Mouse (Mus musculus) heart, embryonic 15.5 days (tissue): ENCODE measurements around the gene Dcaf6. TPM values are rescaled to one million over a fixed set of nuclear protein-coding genes. Genes with fewer than 3 reads are reported as not detected.
A peak's percentile ranks its signal among the peaks of the same experiment; 100 is the strongest.

Experiments used
- ATAC-seq: fragments of 200-750 bp; cut with Nextera tagmentation; replicated peaks from 2 replicates; pipeline ENCODE4 v1.8.0; 2017; ENCODE audit warnings: low read depth, moderate TSS enrichment; ENCODE audit not compliant: insufficient number of reproducible peaks, insufficient read depth, low FRiP score
- H3K27ac ChIP-seq: fragments of 300-500 bp; sonication (generic); 2 replicates; pipeline ENCODE4 v1.5.1; 2015; ENCODE audit warnings: mild to moderate bottlenecking, inconsistent platforms
- H3K27me3 ChIP-seq: fragments of 300-500 bp; sonication (generic); 2 replicates; pipeline ENCODE4 v1.6.1; 2015; ENCODE audit warnings: inconsistent platforms
- H3K36me3 ChIP-seq: fragments of 300-500 bp; sonication (generic); 2 replicates; pipeline ENCODE4 v1.6.1; 2015; ENCODE audit warnings: mild to moderate bottlenecking, inconsistent platforms
- H3K4me1 ChIP-seq: fragments of 300-500 bp; sonication (generic); replicated peaks from 2 replicates; pipeline ENCODE4 v1.6.1; 2015; ENCODE audit warnings: inconsistent platforms
- H3K4me2 ChIP-seq: fragments of 300-500 bp; sonication (generic); 2 replicates; pipeline ENCODE4 v1.6.1; 2015; ENCODE audit warnings: inconsistent platforms, mild to moderate bottlenecking, moderate library complexity
- H3K4me3 ChIP-seq: fragments of 300-500 bp; sonication (generic); 2 replicates; pipeline ENCODE4 v1.5.1; 2015; ENCODE audit warnings: mild to moderate bottlenecking, inconsistent platforms
- H3K9ac ChIP-seq: fragments of 300-500 bp; sonication (generic); 2 replicates; pipeline ENCODE4 v1.6.1; 2015; ENCODE audit warnings: mild to moderate bottlenecking, inconsistent platforms
- H3K9me3 ChIP-seq: fragments of 300-500 bp; sonication (generic); replicated peaks from 2 replicates; pipeline ENCODE4 v1.6.1; 2016; ENCODE audit warnings: inconsistent platforms
- WGBS: fragments of 180-500 bp; shearing (Covaris S2); methylation state at CpG from one replicate; pipeline ENCODE4 v1.1.7; 2015; ENCODE audit warnings: mixed read lengths; 5-methylcytosine and 5-hydroxymethylcytosine counted together
- polyA plus RNA-seq: library from polyadenylated mRNA; unstranded; fragments of >200 nt; fragmentation: Nextera tagmentation; extraction: Ambion mirVana; gene quantifications from 2 replicates; pipeline ENCODE4 v1.2.1, GENCODE M21; 2015

Dcaf6 gene
- polyA plus RNA-seq, result 19.3 and 20.1 TPM in 2 replicates

DNA sequence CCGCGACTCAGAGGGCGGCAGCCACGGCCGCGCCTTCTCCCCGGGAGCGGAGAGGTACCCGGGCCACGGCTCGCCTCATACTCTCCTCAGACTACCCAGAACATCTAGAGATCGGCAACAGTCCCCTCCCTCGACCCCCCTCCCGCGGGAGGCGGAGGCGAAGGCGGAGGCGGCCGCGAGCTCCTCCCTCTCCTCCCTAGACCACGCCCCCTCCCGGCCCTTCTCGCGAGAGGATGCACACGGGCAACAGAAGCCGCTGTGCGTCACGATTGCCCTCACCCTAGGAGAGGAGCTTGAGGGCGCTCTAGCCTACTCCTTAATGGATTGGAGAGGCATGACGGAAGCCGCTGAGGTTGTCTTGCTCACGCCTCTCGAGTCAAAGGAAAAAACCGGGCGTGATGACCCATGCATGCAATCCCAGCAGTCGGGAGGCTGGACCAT is at the start of gene Dcaf6, which contains the start of gene Mpc2:
Dcaf6 (minus strand) TSS at position 116 of the 441 bp plus-strand sequence.
Mpc2 (plus strand) TSS at position 278 of the 441 bp plus-strand sequence.
- ATAC-seq, result peak; percentile 89
- H3K27me3 ChIP-seq, result no peaks in the 10 kb centered on the region
- under 1% methylated on average over 23 of the region's 37 CpGs for WGBS

DNA sequence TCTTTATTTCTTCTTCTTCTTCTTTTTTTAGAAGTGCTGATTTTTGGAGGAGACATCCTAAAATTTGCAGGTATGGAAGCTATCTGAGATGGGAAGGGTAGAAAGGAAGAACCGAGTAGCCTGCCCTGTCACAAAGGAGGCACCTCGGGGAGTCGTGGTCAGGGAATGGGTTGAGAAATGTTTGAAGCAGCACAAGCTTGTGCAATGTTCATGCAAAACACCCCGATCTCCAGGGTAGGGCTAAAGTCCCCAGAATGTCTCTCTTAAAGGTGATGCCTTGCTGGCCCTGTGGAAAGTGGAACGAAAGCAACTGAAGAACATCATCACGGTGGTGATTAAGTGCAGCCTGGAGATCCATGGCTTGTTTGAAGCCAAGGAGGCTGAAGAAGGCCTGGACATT is 46.0 kb upstream of the Dcaf6 start:
- Histone ChIP-seq H3K4me2 (no peak overlapping the region), H3K36me3 (no peaks in the 10 kb centered on the region), H3K4me1 (peaks cover 6% of the 10 kb centered on the region; the same call in 1 of the 2 replicates), H3K27me3 (no peaks in the 10 kb centered on the region), H3K4me3 (no peak overlapping the region), H3K9me3 (no peaks in the 10 kb centered on the region), H3K9ac (no peak overlapping the region), H3K27ac (no peak overlapping the region)
- WGBS, result 78% methylated on average over 6 of the region's 6 CpGs
- no peak for ATAC-seq

More for the DNA sequence above, at the start of gene Dcaf6, which contains the start of gene Mpc2:
- peak within 1 kb of the TSS; percentile 91 for H3K9ac ChIP-seq
- H3K4me2 ChIP-seq, result peak within 1 kb of the TSS; percentile 82
- H3K9me3 ChIP-seq, result no peaks in the 10 kb centered on the region
- peak within 1 kb of the TSS; percentile 96 for H3K4me3 ChIP-seq
- H3K4me1 ChIP-seq, result peaks cover 11% of the 10 kb centered on the region
- H3K27ac ChIP-seq, result peak within 1 kb of the TSS; percentile 95
- no peaks in the 10 kb centered on the region for H3K36me3 ChIP-seq

DNA sequence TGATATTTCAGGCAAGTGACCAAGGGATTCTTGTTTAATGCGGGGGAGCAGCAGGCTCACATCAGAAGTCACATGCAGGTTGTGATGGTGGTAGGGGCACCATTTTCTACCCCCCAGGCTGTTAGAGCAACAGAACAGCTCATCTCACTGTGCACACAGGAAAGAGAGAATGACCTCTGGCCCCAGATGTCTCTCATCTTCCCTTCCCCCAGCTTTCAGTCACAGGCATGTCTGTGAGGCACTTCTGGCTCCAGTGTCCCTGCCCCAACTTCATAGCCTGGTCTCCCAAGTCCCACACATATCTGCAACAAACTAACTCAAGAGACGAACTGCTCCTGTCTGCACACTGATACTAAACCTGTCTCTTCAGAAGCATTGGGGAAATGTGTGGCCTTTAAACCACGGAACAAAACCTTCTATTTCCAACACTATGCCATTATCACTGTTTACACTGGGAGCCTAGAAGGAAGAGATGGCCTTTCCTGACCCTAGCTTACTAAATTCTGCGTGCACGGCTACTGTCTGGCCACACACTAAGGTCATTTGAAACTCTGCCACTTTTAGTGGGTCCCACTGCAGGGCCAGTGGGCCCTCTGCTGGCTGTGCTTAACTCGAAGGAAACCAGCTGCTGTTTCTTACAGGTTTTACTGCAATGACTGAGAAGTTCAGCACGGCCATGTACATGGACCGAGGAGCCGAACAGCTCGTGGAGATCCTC is 43.2 kb upstream of the Dcaf6 start:
- H3K4me3 ChIP-seq, result no peak overlapping the region
- no peaks in the 10 kb centered on the region for H3K9me3 ChIP-seq
- ATAC-seq, result no peak
- H3K27ac ChIP-seq, result no peak overlapping the region
- no peak overlapping the region for H3K9ac ChIP-seq
- H3K27me3 ChIP-seq, result no peaks in the 10 kb centered on the region
- peaks cover 6% of the 10 kb centered on the region; the same call in 1 of the 2 replicates for H3K4me1 ChIP-seq
- WGBS, result 34% methylated on average over 10 of the region's 10 CpGs
- H3K36me3 ChIP-seq, result no peaks in the 10 kb centered on the region
- H3K4me2 ChIP-seq, result no peak overlapping the region

DNA sequence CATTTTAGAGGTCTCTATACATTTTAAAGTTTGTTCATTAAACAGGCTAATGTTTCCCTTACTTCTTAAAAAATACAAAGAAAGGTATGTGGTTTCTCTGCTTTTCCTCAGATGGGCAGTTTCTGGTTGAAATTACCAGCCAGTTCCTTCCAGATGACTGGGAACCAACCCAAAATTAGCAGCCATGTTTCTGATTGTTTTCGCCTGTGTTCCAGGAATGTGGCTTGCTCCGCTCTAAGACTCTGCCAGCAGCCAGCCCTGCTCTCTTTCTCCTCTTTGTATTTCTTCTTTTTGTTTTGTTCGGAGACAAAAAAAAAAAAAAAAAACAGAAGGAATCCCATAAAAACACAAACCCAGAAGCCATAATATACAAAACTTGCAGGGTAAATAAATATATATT is 38.6 kb upstream of the Dcaf6 start:
- no peaks in the 10 kb centered on the region for H3K27me3 ChIP-seq
- ATAC-seq, result no peak
- 45% methylated on average over 3 of the region's 3 CpGs for WGBS

DNA sequence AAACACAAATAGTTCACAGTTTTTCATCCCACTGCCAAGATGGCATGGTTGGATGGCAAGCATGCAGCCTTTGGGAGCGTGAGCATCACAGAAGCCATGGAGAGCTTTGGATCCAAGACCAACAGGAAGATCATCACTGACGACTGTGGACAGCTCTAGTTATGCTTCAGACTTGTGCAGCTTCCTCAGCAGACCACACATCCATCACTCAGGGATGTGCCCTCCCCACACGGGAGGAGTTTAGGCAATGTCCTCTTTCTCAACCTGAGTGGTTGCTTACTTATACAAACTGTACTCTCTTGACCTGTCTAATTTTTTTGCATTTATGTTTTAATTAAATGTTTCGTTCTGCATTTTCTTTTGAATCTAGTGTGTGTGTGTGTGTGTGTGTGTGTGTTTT is 28.9 kb upstream of the Dcaf6 start:
- ATAC-seq, result no peak
- H3K9me3 ChIP-seq, result no peaks in the 10 kb centered on the region
- 83% methylated on average over 4 of the region's 4 CpGs for WGBS
- H3K27me3 ChIP-seq, result no peaks in the 10 kb centered on the region
- H3K27ac ChIP-seq, result no peak overlapping the region
- no peak overlapping the region for H3K4me2 ChIP-seq
- H3K36me3 ChIP-seq, result no peaks in the 10 kb centered on the region
- H3K4me1 ChIP-seq, result no peaks in the 10 kb centered on the region
- H3K4me3 ChIP-seq, result no peak overlapping the region
- H3K9ac ChIP-seq, result no peak overlapping the region

More for the DNA sequence above, 38.6 kb upstream of the Dcaf6 start:
- peaks cover 6% of the 10 kb centered on the region; the same call in 1 of the 2 replicates for H3K4me1 ChIP-seq
- H3K4me2 ChIP-seq, result no peak overlapping the region
- no peaks in the 10 kb centered on the region for H3K36me3 ChIP-seq
- no peak overlapping the region for H3K9ac ChIP-seq
- H3K4me3 ChIP-seq, result no peak overlapping the region
- no peak overlapping the region for H3K27ac ChIP-seq
- H3K9me3 ChIP-seq, result no peaks in the 10 kb centered on the region

DNA sequence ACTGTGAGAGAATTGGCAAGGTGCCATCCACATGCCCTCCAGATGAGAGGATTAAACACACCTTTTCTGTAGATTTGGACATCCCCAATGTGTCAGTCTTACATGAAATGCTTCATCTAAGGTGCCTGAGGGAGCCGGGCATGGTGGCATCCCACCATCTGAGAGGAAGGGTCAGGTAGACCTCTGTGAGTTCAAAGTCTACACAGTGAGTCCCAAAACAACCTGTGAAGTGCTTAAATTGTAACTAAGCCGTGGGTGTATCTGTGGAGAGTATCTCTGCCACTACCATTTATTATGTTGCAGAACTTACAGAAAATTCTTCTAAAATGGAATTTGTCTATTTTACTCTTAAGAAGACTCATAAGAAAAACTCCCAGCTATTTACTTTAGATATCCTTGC is 25.8 kb upstream of the Dcaf6 start:
- Histone ChIP-seq H3K4me2 (no peak overlapping the region), H3K27ac (no peak overlapping the region), H3K4me1 (no peaks in the 10 kb centered on the region), H3K36me3 (peaks cover 14% of the 10 kb centered on the region), H3K9me3 (no peaks in the 10 kb centered on the region), H3K9ac (no peak overlapping the region), H3K27me3 (no peaks in the 10 kb centered on the region), H3K4me3 (no peak overlapping the region)
- 76% methylated on average over 2 of the region's 2 CpGs for WGBS
- ATAC-seq, result no peak

DNA sequence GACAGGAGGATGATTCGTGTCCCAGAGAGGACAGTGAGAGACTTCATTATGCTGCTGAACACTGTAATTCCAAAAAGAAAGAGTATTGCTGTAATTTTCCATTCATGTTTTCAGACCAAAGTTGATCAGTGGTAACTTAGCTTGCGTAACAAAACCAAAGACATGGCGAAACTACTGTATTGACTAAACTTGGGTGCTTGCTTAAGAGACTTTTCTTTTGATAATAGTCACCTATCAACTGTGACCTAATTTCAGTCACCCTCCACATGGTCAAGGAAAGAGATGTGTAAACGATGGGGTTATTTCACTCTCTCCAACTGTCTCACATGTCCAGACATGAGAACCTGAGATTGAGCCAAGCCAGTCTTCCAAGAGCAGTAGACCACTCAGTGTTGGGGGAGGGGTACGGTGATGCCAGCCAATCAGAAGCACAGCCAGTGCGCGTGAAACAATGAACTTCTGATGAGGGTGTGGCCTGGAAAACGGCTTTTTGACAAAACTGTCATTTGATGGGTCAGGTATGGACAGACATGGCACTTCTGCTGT is 24.5 kb upstream of the Dcaf6 start, which contains the start of gene Adcy10:
Adcy10 (plus strand) TSS at position 496 of the 546 bp plus-strand sequence.
- Histone ChIP-seq H3K4me1 (no peaks in the 10 kb centered on the region), H3K36me3 (peaks cover 27% of the 10 kb centered on the region), H3K9ac (no peak within 1 kb of the TSS), H3K27ac (no peak within 1 kb of the TSS), H3K27me3 (no peaks in the 10 kb centered on the region), H3K4me2 (no peak within 1 kb of the TSS), H3K4me3 (no peak within 1 kb of the TSS), H3K9me3 (no peaks in the 10 kb centered on the region)
- ATAC-seq, result no peak
- 86% methylated on average over 8 of the region's 8 CpGs for WGBS

DNA sequence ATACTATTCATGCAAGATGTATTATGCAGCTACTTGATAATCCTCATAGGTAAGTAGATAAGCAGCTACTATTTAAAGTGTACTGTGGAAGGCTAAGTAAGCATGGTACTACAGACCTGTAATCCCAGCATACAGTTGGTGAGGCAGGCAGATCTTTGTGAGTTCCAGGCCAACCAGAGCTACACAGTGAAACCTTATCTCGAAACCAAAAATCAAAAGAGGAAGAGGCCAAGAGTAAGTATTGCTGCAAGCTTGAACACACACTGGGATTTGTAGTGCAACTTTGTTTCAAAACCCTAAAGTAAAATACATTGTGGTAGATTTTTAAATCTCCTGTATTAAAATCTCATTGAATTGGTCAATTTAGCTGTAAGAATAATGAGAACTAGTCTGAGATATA is 11.2 kb upstream of the Dcaf6 start:
- no peaks in the 10 kb centered on the region for H3K36me3 ChIP-seq
- no peak for ATAC-seq
- H3K27ac ChIP-seq, result no peak overlapping the region
- peaks cover 5% of the 10 kb centered on the region; the same call in 1 of the 2 replicates for H3K4me1 ChIP-seq
- no peak overlapping the region for H3K4me3 ChIP-seq
- H3K4me2 ChIP-seq, result no peak overlapping the region
- 61% methylated on average over 1 of the region's 1 CpGs for WGBS
- H3K9me3 ChIP-seq, result no peaks in the 10 kb centered on the region
- no peaks in the 10 kb centered on the region for H3K27me3 ChIP-seq
- no peak overlapping the region for H3K9ac ChIP-seq

DNA sequence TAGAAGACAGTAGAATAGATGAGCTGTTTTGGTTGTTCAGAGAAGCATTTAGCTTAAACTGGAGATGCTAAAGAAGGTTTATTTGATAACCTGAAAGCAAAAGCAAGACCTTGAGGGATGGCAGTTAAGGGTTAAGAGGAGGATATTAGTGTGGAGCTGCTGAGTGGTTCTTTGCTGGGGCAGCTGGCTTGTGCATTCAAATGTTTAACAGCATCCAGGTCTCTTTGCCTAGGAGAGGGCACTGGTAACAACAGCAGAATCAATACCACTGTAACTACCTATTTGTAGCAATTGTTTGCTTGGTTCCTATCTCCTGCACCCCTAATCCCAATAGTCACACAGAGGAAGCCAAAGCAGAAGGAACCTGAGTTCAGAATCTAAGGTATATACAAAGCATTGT is 9.4 kb upstream of the Dcaf6 start:
- Histone ChIP-seq H3K36me3 (no peaks in the 10 kb centered on the region), H3K27ac (no peak overlapping the region), H3K27me3 (no peaks in the 10 kb centered on the region), H3K4me3 (no peak overlapping the region), H3K4me1 (peaks cover 5% of the 10 kb centered on the region; the same call in 1 of the 2 replicates), H3K9me3 (no peaks in the 10 kb centered on the region), H3K9ac (no peak overlapping the region), H3K4me2 (no peak overlapping the region)
- no peak for ATAC-seq

DNA sequence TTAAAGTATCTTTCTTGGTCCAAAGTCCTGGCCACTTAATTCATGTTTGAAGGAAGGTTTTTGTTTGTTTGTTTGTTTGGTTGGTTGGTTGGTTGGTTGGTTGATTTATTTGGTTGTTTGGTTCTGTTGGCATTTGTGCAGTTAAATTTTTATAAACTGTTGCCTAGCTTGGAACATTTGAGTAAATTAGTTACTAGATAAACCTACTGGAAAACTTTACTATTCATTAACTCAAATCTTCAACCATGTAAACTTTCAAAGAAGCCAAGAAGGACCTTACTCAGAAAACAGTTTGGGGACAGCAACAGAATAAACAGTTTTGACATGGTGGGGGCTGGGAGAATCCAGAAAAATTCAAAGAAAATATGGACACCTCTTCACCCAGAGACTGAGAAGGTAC is 8.7 kb upstream of the Dcaf6 start:
- no peak for ATAC-seq
- Histone ChIP-seq H3K4me1 (peaks cover 5% of the 10 kb centered on the region; the same call in 1 of the 2 replicates), H3K9me3 (no peaks in the 10 kb centered on the region), H3K36me3 (no peaks in the 10 kb centered on the region), H3K4me3 (no peak overlapping the region), H3K9ac (no peak overlapping the region), H3K4me2 (no peak overlapping the region), H3K27me3 (no peaks in the 10 kb centered on the region), H3K27ac (no peak overlapping the region)

DNA sequence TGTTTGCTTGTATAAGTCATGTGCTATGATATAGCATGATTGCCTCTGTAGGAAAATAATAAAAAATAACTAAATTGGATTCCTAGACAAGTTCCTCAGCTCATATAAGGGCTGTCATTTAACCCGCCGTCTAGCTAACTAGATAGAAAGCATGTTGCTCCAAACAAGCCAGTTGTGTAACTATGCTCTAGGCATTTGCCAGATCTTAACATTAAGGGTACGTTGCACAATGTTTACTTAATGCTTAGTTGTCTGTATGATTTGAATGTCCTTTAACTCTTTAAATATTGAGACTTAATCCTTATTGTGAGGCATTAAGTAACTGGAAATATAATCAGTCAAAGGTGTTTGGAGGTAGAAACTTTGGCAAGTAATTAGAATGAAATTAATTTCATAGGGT is 4.3 kb upstream of the Dcaf6 start:
- Histone ChIP-seq H3K9ac (no peak overlapping the region), H3K27ac (no peak overlapping the region), H3K4me2 (no peak overlapping the region), H3K9me3 (no peaks in the 10 kb centered on the region), H3K4me1 (peaks cover 8% of the 10 kb centered on the region; the same call in 1 of the 2 replicates), H3K4me3 (no peak overlapping the region), H3K27me3 (no peaks in the 10 kb centered on the region), H3K36me3 (no peaks in the 10 kb centered on the region)
- ATAC-seq, result no peak
- WGBS, result 89% methylated on average over 3 of the region's 3 CpGs
